Mouse (Mus musculus): ENCODE measurements around the gene Tctex1d4. TPM values are rescaled to one million over a fixed set of nuclear protein-coding genes. Genes with fewer than 3 reads are reported as not detected.
A peak's percentile ranks its signal among the peaks of the same experiment; 100 is the strongest.

The Tctex1d4 gene
- polyA plus RNA-seq, 2 experiments: not detected

- 77% methylated on average over 7 of the region's 7 CpGs for whole genome bisulfite sequencing (ENCODE audit: insufficient replicate concordance)
- H3K27me3 ChIP-seq (ENCODE audit: control insufficient read depth, insufficient read depth, low read length): no peaks in the 10 kb centered on the region
- H3K27ac ChIP-seq: no peak overlapping the region
- H3K9ac ChIP-seq (replicated peaks): no peak overlapping the region
- H3K4me2 ChIP-seq (ENCODE audit: low read depth): no peak overlapping the region
- TF ChIP-seq EP300 (IDR thresholded peaks at IDR 0.05; ENCODE audit: low read depth) (no peak), CTCF (IDR thresholded peaks at IDR 0.05; ENCODE audit: low read depth) (no peak)
- no peaks in the 10 kb centered on the region for H3K9me3 ChIP-seq (ENCODE audit: control insufficient read depth, low read length)
- no peaks in the 10 kb centered on the region for H3K36me3 ChIP-seq (replicated peaks; ENCODE audit: control insufficient read depth, insufficient read depth, low read depth)
- ATAC-seq (ENCODE audit: insufficient read depth): no peak
- peaks cover 6% of the 10 kb centered on the region in 2 experiments; a peak in 3 of 4 replicates for H3K4me1 ChIP-seq (replicated peaks; ENCODE audit: control insufficient read depth in 2 of 2, insufficient read depth in 2 of 2, low read length in 1 of 2)
- H3K4me3 ChIP-seq (ENCODE audit: insufficient read depth in 1 of 2, low read depth in 2 of 2, low read length in 2 of 2): no peak overlapping the region
- DNase-seq (ENCODE audit: low read depth in 3 of 3, low spot score in 3 of 3): no peak
Observed at GRCm38 (mm10) chr4:117117931-117118330, 8.7 kb upstream of the Tctex1d4 start.

- H3K27me3 ChIP-seq (ENCODE audit: control insufficient read depth, insufficient read depth, low read length): no peaks in the 10 kb centered on the region
- peak overlapping the region; percentile 21 for H3K9ac ChIP-seq (replicated peaks)
- H3K4me3 ChIP-seq (ENCODE audit: insufficient read depth in 1 of 2, low read depth in 2 of 2, low read length in 2 of 2): peak overlapping the region; percentile 81 to 89
- H3K9me3 ChIP-seq (ENCODE audit: control insufficient read depth, low read length): no peaks in the 10 kb centered on the region
- H3K4me2 ChIP-seq (ENCODE audit: low read depth): peak overlapping the region; percentile 99
- no peak for DNase-seq (ENCODE audit: low read depth in 3 of 3, low spot score in 3 of 3)
- no peak overlapping the region for H3K27ac ChIP-seq
- TF ChIP-seq CTCF (IDR thresholded peaks at IDR 0.05; ENCODE audit: low read depth) (no peak), EP300 (IDR thresholded peaks at IDR 0.05; ENCODE audit: low read depth) (no peak)
- 70% methylated on average over 5 of the region's 5 CpGs for WGBS (ENCODE audit: insufficient replicate concordance)
- H3K36me3 ChIP-seq (replicated peaks; ENCODE audit: control insufficient read depth, insufficient read depth, low read depth): no peaks in the 10 kb centered on the region
- ATAC-seq (ENCODE audit: insufficient read depth): no peak
- peaks cover 8 to 14% of the 10 kb centered on the region in 2 experiments for H3K4me1 ChIP-seq (replicated peaks; ENCODE audit: control insufficient read depth in 2 of 2, insufficient read depth in 2 of 2, low read length in 1 of 2)
Observed at GRCm38 (mm10) chr4:117119636-117120035, 7.0 kb upstream of the Tctex1d4 start.

GRCm38 (mm10) chr4:117120052-117120444 lies 6.5 kb upstream of the Tctex1d4 start:
- Histone ChIP-seq H3K27me3 (ENCODE audit: control insufficient read depth, insufficient read depth, low read length) (no peaks in the 10 kb centered on the region), H3K4me3 (ENCODE audit: insufficient read depth in 1 of 2, low read depth in 2 of 2, low read length in 2 of 2) (peak overlapping the region; percentile 81 to 89), H3K9ac (replicated peaks) (peak overlapping the region; percentile 74), H3K4me1 (replicated peaks; ENCODE audit: control insufficient read depth in 2 of 2, insufficient read depth in 2 of 2, low read length in 1 of 2) (peaks cover 12 to 18% of the 10 kb centered on the region in 2 experiments), H3K27ac (peak overlapping the region; percentile 60), H3K4me2 (ENCODE audit: low read depth) (peak overlapping the region; percentile 99), H3K9me3 (ENCODE audit: control insufficient read depth, low read length) (no peaks in the 10 kb centered on the region), H3K36me3 (replicated peaks; ENCODE audit: control insufficient read depth, insufficient read depth, low read depth) (no peaks in the 10 kb centered on the region)
- 4% methylated on average over 10 of the region's 10 CpGs for WGBS (ENCODE audit: insufficient replicate concordance)
- no peak for DNase-seq (ENCODE audit: low read depth in 3 of 3, low spot score in 3 of 3)
- ATAC-seq (ENCODE audit: insufficient read depth): no peak
- no peak for TF ChIP-seq CTCF (IDR thresholded peaks at IDR 0.05; ENCODE audit: low read depth)
- TF ChIP-seq EP300 (IDR thresholded peaks at IDR 0.05; ENCODE audit: low read depth): no peak

GRCm38 (mm10) chr4:117120445-117121414 lies 5.9 kb upstream of the Tctex1d4 start:
- WGBS (ENCODE audit: insufficient replicate concordance): under 1% methylated on average over 69 of the region's 69 CpGs
- DNase-seq (ENCODE audit: low read depth in 3 of 3, low spot score in 3 of 3): peak; percentile 84 to 88 (median 88)
- Histone ChIP-seq H3K4me1 (replicated peaks; ENCODE audit: control insufficient read depth in 2 of 2, insufficient read depth in 2 of 2, low read length in 1 of 2) (peaks cover 19 to 25% of the 10 kb centered on the region in 2 experiments), H3K4me2 (ENCODE audit: low read depth) (peak overlapping the region; percentile 99), H3K27me3 (ENCODE audit: control insufficient read depth, insufficient read depth, low read length) (no peaks in the 10 kb centered on the region), H3K9me3 (ENCODE audit: control insufficient read depth, low read length) (no peaks in the 10 kb centered on the region), H3K9ac (replicated peaks) (peak overlapping the region; percentile 74), H3K4me3 (ENCODE audit: insufficient read depth in 1 of 2, low read depth in 2 of 2, low read length in 2 of 2) (peak overlapping the region; percentile 81 to 89), H3K36me3 (replicated peaks; ENCODE audit: control insufficient read depth, insufficient read depth, low read depth) (no peaks in the 10 kb centered on the region), H3K27ac (peak overlapping the region; percentile 60)
- ATAC-seq (ENCODE audit: insufficient read depth): peak; percentile 88
- TF ChIP-seq CTCF (IDR thresholded peaks at IDR 0.05; ENCODE audit: low read depth) (peak; percentile 98), EP300 (IDR thresholded peaks at IDR 0.05; ENCODE audit: low read depth) (0 out of 2 replicates have a peak, but pooled peaks have one; percentile 11)

- Histone ChIP-seq H3K4me1 (replicated peaks; ENCODE audit: control insufficient read depth in 2 of 2, insufficient read depth in 2 of 2, low read length in 1 of 2) (peaks cover 20 to 29% of the 10 kb centered on the region in 2 experiments), H3K4me2 (ENCODE audit: low read depth) (no peak overlapping the region), H3K27ac (no peak overlapping the region), H3K27me3 (ENCODE audit: control insufficient read depth, insufficient read depth, low read length) (no peaks in the 10 kb centered on the region), H3K9me3 (ENCODE audit: control insufficient read depth, low read length) (no peaks in the 10 kb centered on the region), H3K4me3 (ENCODE audit: insufficient read depth in 1 of 2, low read depth in 2 of 2, low read length in 2 of 2) (no peak overlapping the region), H3K9ac (replicated peaks) (no peak overlapping the region), H3K36me3 (replicated peaks; ENCODE audit: control insufficient read depth, insufficient read depth, low read depth) (no peaks in the 10 kb centered on the region)
- DNase-seq (ENCODE audit: low read depth in 3 of 3, low spot score in 3 of 3) (no peak), ATAC-seq (ENCODE audit: insufficient read depth) (no peak)
- whole genome bisulfite sequencing (ENCODE audit: insufficient replicate concordance): 73% methylated on average over 4 of the region's 4 CpGs
- TF ChIP-seq EP300 (IDR thresholded peaks at IDR 0.05; ENCODE audit: low read depth) (no peak), CTCF (IDR thresholded peaks at IDR 0.05; ENCODE audit: low read depth) (no peak)
Observed at GRCm38 (mm10) chr4:117122209-117122608, 4.4 kb upstream of the Tctex1d4 start.

Measured in liver, embryonic 14.5 days (tissue).